Mouse (Mus musculus) gastrocnemius, adult 2 months (tissue): ENCODE results near the gene Pwwp2a. TPM values are rescaled to one million over a fixed set of nuclear protein-coding genes. Genes with fewer than 3 reads are reported as not detected.

ENCODE experiments used
- DNase-seq: peaks from one replicate; pipeline ENCODE4 v3.0.0; 2022
- H3K27ac ChIP-seq: fragments of 200-600 bp; 2 replicates; pipeline ENCODE4 v1.8.1; 2022; ENCODE audit warnings: mild to moderate bottlenecking
- H3K4me3 ChIP-seq: fragments of 200-600 bp; 2 replicates; pipeline ENCODE4 v1.8.1; 2022; ENCODE audit warnings: mild to moderate bottlenecking, moderate library complexity
- CTCF ChIP-seq: fragments of 200-600 bp; IDR thresholded peaks from 2 replicates; pipeline ENCODE4 v1.8.1; 2022; ENCODE audit warnings: antibody characterized with exemption, mild to moderate bottlenecking, moderate library complexity
- intact Hi-C: fragments of 180-260 bp; cut with DNase I; formaldehyde crosslinking; loops from one replicate; pipeline ENCODE4 v1.15.1; 2025
- total RNA-seq, 2 experiments: library from RNA; stranded (reverse); gene quantifications; 2 replicates each; pipeline ENCODE4 v1.2.3; 2021

The Pwwp2a gene
- total RNA-seq, 2 experiments from 2014 or later: 16.0 to 17.9 TPM

- intact Hi-C loops: loop anchor here (5.0 to 10.0 kb wide), 2 partner anchors 65 to 253 kb away; partner anchors contain the start of gene Pwwp2a
- no peak for TF ChIP-seq CTCF
- Histone ChIP-seq H3K4me3 (peak within 1 kb of the TSS; percentile 96), H3K27ac (peak within 1 kb of the TSS; percentile 92)
- peak; percentile 98 for DNase-seq
Measured at GRCm38 (mm10) chr11:43747233-43748226, 65.7 kb downstream of the Pwwp2a start, which contains the start of gene Ttc1. Gene Ttc1, minus strand, starts transcription at chr11:43748008.

DNA sequence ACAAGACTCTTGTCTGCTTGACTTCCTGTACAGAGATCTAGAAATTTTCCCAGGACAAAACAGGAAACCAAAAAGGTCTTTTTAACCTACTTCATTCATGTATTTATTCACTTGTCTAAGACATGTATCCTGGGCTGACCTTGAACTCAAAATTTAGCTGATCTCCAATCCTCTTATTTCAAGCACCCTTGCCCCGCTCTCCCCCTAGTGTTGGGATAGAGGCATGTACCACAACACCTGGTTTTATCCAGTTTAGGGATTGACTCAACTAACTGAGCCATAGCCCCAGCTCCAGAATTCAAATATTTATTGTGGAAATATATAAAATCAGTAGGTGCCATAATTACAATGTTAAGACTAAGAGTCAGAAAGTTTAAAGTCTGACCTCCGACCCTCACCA is 69.7 kb downstream of the Pwwp2a start:
- no peak for DNase-seq
- peak; percentile 19; the same call in 1 of the 2 replicates for TF ChIP-seq CTCF
- no peak overlapping the region for H3K27ac ChIP-seq
- no peak overlapping the region for H3K4me3 ChIP-seq
- intact Hi-C loops: loop anchor here (10.0 kb wide), 1 partner anchor 713 kb away; no protein-coding TSS in a partner anchor

GRCm38 (mm10) chr11:43754568-43754967 is 72.8 kb downstream of the Pwwp2a start:
- no peak for DNase-seq
- Histone ChIP-seq H3K27ac (no peak overlapping the region), H3K4me3 (no peak overlapping the region)
- no peak for TF ChIP-seq CTCF
- intact Hi-C loops: loop anchor here (10.0 kb wide), 1 partner anchor 710 kb away; no protein-coding TSS in a partner anchor

DNA sequence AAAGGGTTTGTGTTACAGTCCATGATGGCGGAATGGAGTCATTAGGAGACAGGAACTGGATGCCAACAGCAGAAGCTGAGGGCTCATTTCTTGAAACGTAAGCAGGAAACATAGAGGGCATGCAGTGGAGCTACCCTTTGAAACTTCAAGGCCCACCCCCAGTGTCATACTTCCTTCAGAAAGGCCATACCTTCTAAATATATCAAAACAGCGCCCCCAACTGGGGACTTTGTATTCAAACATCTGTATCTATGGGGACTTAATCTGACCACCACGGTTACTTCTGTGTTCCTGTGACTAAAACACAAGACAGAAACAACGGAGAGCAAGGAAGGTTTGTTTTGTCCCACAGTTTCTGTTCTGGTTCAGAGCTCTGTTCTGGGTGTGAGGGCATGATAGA is 73.6 kb downstream of the Pwwp2a start:
- peak; percentile 17; the same call in 1 of the 2 replicates for TF ChIP-seq CTCF
- intact Hi-C loops: loop anchor here (10.0 kb wide), 1 partner anchor 709 kb away; no protein-coding TSS in a partner anchor
- DNase-seq: no peak
- no peak overlapping the region for H3K27ac ChIP-seq
- H3K4me3 ChIP-seq: no peak overlapping the region

- H3K4me3 ChIP-seq: no peak overlapping the region
Measured at GRCm38 (mm10) chr11:43758436-43758835, 76.6 kb downstream of the Pwwp2a start.

GRCm38 (mm10) chr11:43766922-43767648 is 85.3 kb downstream of the Pwwp2a start:
- intact Hi-C loops: loop anchor here (1.0 kb wide), 1 partner anchor 564 kb away; no protein-coding TSS in a partner anchor
- Histone ChIP-seq H3K4me3 (peak overlapping the region; percentile 67), H3K27ac (no peak overlapping the region)
- DNase-seq: peak; percentile 76
- peak; percentile 87 for TF ChIP-seq CTCF

More at GRCm38 (mm10) chr11:43758436-43758835, 76.6 kb downstream of the Pwwp2a start:
- DNase-seq: peak; percentile 27
- H3K27ac ChIP-seq: no peak overlapping the region
- intact Hi-C loops: loop anchor here (10.0 kb wide), 1 partner anchor 706 kb away; no protein-coding TSS in a partner anchor
- no peak for TF ChIP-seq CTCF

- no peak for DNase-seq
- intact Hi-C loops: no loop called here
- no peak for TF ChIP-seq CTCF
- H3K27ac ChIP-seq: no peak overlapping the region
- no peak overlapping the region for H3K4me3 ChIP-seq
Measured at GRCm38 (mm10) chr11:43767749-43768148, 86.0 kb downstream of the Pwwp2a start.

GRCm38 (mm10) chr11:43770110-43770509 is 88.3 kb downstream of the Pwwp2a start:
- Histone ChIP-seq H3K4me3 (no peak overlapping the region), H3K27ac (no peak overlapping the region)
- TF ChIP-seq CTCF: no peak
- DNase-seq: no peak
- intact Hi-C loops: no loop called here

Other genes starting within 250 kb of the Pwwp2a start
- gene Slu7, start 248.3 kb upstream of the Pwwp2a start, total RNA-seq: 10 to 100 TPM; 33.1 to 35.7 TPM
- 1 to 10 TPM; 1.8 to 3.6 TPM for gene C1qtnf2, start 207.7 kb upstream of the Pwwp2a start, total RNA-seq
- under 1 TPM in 1 of 2 experiments, not detected in 1; 0.33 TPM for gene Ccnjl, start 153.2 kb upstream of the Pwwp2a start, total RNA-seq
- gene 4933415A04Rik, start 95.0 kb upstream of the Pwwp2a start, total RNA-seq: not detected
- gene Fabp6, start 80.5 kb upstream of the Pwwp2a start, total RNA-seq: not detected
- 10 to 100 TPM; 57.7 to 68.8 TPM for gene Ttc1, start 66.0 kb downstream of the Pwwp2a start, total RNA-seq
- under 1 TPM; 0.26 to 0.42 TPM for gene Adra1b, start 219.2 kb downstream of the Pwwp2a start, total RNA-seq